Mouse (Mus musculus): ENCODE measurements around the gene Dcpp2.
"Not testable (repeated sequence)": the region's sequence is repeated elsewhere in the genome, so short reads cannot be mapped to it uniquely, and the experiment has no call there.

DNA sequence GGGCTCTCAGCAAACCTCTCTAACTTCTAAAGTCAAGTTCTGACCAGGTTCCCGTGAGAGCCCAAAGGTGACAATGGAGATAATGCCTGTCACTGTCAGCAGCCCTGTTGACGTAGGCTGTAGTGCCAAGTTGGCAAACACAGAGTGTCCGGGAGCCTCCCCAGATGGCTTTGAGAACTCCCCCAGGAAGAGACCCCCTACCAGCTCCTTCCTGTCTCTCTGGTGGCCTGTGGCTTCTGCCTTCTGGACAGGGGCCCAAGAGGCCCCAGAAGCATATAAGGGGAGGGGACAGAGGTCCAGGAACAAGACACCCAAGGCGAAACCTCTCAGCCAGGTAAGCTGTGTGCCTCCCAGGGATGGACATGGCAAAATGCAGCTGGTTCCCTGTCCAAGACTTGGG, at the start of gene Dcpp2, which contains the start of gene Dcpp1:
- not testable (repeated sequence) for TF ChIP-seq MAFK (IDR thresholded peaks at IDR 0.05; ENCODE audit: borderline replicate concordance, low read depth, low read length); EP300 (IDR thresholded peaks at IDR 0.05; ENCODE audit: low read depth in 1 of 2, low read length in 2 of 2); POLR2A (IDR thresholded peaks at IDR 0.05; ENCODE audit: control insufficient read depth in 1 of 2, insufficient read depth in 1 of 2, low read depth in 1 of 2, low read length in 2 of 2, poor library complexity in 1 of 2); USF2 (IDR thresholded peaks at IDR 0.05; ENCODE audit: borderline replicate concordance in 1 of 2, insufficient read depth in 1 of 2, low read depth in 1 of 2, low read length in 2 of 2); CTCF (IDR thresholded peaks at IDR 0.05 in 2 of 3, conservative IDR thresholded peaks at IDR 0.05 in 1 of 3; ENCODE audit: control insufficient read depth in 1 of 3, insufficient read depth in 1 of 3, low read depth in 2 of 3, low read length in 3 of 3, poor library complexity in 1 of 3, severe bottlenecking in 1 of 3); BHLHE40 (IDR thresholded peaks at IDR 0.05; ENCODE audit: borderline replicate concordance, low read depth, low read length); RAD21 (IDR thresholded peaks at IDR 0.05; ENCODE audit: low read depth, low read length); UBTF (IDR thresholded peaks at IDR 0.05; ENCODE audit: borderline replicate concordance, insufficient read depth, low read depth, low read length); MEF2A (IDR thresholded peaks at IDR 0.05; ENCODE audit: extremely low read depth, insufficient replicate concordance, low read depth, low read length, poor library complexity, severe bottlenecking); GABPA (IDR thresholded peaks at IDR 0.05; ENCODE audit: low read depth, low read length); TCF12 (IDR thresholded peaks at IDR 0.05; ENCODE audit: low read depth, low read length); ZKSCAN1 (IDR thresholded peaks at IDR 0.05; ENCODE audit: low read depth, low read length); ELF1 (IDR thresholded peaks at IDR 0.05; ENCODE audit: low read depth, low read length); E2F4 (IDR thresholded peaks at IDR 0.05; ENCODE audit: borderline replicate concordance, low read depth, low read length)
